Mouse (Mus musculus) neural tube, embryonic 15.5 days (tissue): Measurements from ENCODE around the gene Il15ra. TPM values are rescaled to one million over a fixed set of nuclear protein-coding genes. Genes with fewer than 3 reads are reported as not detected.
A peak's percentile ranks its signal among the peaks of the same experiment; 100 is the strongest.

ENCODE experiments used
- ATAC-seq: fragments of 200-750 bp; cut with Nextera tagmentation; 2 replicates; pipeline ENCODE4 v1.8.0; 2017; ENCODE audit warnings: mild to moderate bottlenecking, moderate TSS enrichment, moderate library complexity; ENCODE audit not compliant: low FRiP score
- H3K27ac ChIP-seq: fragments of 300-500 bp; sonication (generic); replicated peaks from 2 replicates; pipeline ENCODE4 v1.5.1; 2015; ENCODE audit warnings: mild to moderate bottlenecking, inconsistent platforms
- H3K27me3 ChIP-seq: fragments of 300-500 bp; sonication (generic); replicated peaks from 2 replicates; pipeline ENCODE4 v1.6.1; 2015; ENCODE audit warnings: inconsistent platforms
- H3K36me3 ChIP-seq: fragments of 300-500 bp; sonication (generic); 2 replicates; pipeline ENCODE4 v1.6.1; 2015; ENCODE audit warnings: inconsistent platforms
- H3K4me1 ChIP-seq: fragments of 300-500 bp; sonication (generic); 2 replicates; pipeline ENCODE4 v1.6.1; 2015; ENCODE audit warnings: inconsistent platforms
- H3K4me2 ChIP-seq: fragments of 300-500 bp; sonication (generic); 2 replicates; pipeline ENCODE4 v1.6.1; 2015; ENCODE audit warnings: inconsistent platforms, mild to moderate bottlenecking, moderate library complexity
- H3K4me3 ChIP-seq: fragments of 300-500 bp; sonication (generic); replicated peaks from 2 replicates; pipeline ENCODE4 v1.5.1; 2015; ENCODE audit warnings: mild to moderate bottlenecking, inconsistent platforms
- H3K9ac ChIP-seq: fragments of 300-500 bp; sonication (generic); replicated peaks from 2 replicates; pipeline ENCODE4 v1.6.1; 2015; ENCODE audit warnings: mild to moderate bottlenecking, inconsistent platforms
- H3K9me3 ChIP-seq: fragments of 300-500 bp; sonication (generic); replicated peaks from 2 replicates; pipeline ENCODE4 v1.6.1; 2016; ENCODE audit warnings: inconsistent platforms
- WGBS: fragments of 180-500 bp; shearing (Covaris S2); methylation state at CpG from one replicate; pipeline ENCODE4 v1.1.7; 2015; ENCODE audit warnings: mixed read lengths; 5-methylcytosine and 5-hydroxymethylcytosine counted together
- polyA plus RNA-seq: library from polyadenylated mRNA; unstranded; fragments of >200 nt; fragmentation: Nextera tagmentation; extraction: Ambion mirVana; gene quantifications from 2 replicates; pipeline ENCODE4 v1.2.1, GENCODE M21; 2015

Gene Il15ra
- polyA plus RNA-seq, 1 experiment from 2014 or later, result 1.6 TPM

DNA sequence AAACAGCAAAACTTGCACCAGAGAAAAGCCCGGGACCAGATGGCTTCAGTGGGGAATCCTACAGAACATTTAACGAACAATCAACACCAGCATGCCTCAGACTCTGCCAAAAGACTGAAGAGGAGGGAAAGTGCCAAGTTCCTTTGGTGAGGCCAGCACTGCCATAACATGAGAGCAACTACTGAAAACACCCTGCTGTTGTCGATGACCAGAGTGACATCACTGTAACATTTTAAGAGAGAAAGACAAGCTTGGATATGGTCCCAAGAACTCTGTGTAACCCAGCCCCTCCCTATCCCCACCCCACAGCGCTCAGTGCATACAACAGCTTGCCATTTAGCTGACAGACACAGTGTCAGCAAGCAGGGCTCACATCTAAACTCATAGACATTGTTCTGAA is 60.6 kb downstream of the Il15ra start:
- Histone ChIP-seq H3K9ac (no peak overlapping the region), H3K36me3 (peaks cover 81% of the 10 kb centered on the region), H3K4me3 (no peak overlapping the region), H3K27me3 (no peaks in the 10 kb centered on the region), H3K27ac (no peak overlapping the region), H3K4me2 (no peak overlapping the region), H3K4me1 (no peaks in the 10 kb centered on the region), H3K9me3 (no peaks in the 10 kb centered on the region)
- WGBS, result 78% methylated on average over 4 of the region's 4 CpGs
- ATAC-seq, result peak; percentile 59; the same call in 1 of the 2 replicates

DNA sequence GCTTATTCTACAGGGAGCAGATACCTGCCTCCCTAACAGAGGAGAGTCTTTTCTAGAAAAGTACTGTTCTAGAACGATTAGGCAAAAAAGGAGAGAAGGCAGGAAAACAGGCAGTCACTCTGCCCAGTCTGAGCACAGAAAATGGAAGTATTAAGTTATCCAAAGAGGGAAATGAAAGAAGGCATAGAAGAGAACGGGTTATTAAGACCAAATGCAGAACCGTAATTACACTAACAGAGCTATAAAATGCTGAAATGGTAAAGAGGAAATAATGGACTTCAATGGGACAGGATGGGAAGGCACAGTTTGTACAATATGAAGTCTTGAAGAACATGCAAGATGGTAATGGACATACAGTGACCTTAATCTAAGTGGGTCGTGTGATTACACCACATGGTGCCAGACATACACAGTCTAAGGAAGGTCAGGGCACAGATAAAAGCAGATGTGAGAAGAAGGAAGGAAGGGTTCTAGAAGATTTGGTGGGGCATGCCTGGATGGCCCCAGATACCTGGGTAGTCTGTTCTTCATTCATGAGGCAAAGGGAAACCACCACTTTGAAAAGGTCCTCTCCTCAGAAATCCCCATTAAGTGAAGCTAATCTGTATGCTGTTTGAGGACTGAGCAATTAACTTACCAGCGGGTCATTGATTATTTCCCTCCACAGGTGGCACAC is 61.5 kb downstream of the Il15ra start:
- Histone ChIP-seq H3K9me3 (no peaks in the 10 kb centered on the region), H3K4me2 (no peak overlapping the region), H3K9ac (no peak overlapping the region), H3K27ac (no peak overlapping the region), H3K4me1 (no peaks in the 10 kb centered on the region), H3K27me3 (no peaks in the 10 kb centered on the region), H3K36me3 (peaks cover 71% of the 10 kb centered on the region), H3K4me3 (no peak overlapping the region)
- 77% methylated on average over 5 of the region's 5 CpGs for WGBS
- ATAC-seq, result no peak

DNA sequence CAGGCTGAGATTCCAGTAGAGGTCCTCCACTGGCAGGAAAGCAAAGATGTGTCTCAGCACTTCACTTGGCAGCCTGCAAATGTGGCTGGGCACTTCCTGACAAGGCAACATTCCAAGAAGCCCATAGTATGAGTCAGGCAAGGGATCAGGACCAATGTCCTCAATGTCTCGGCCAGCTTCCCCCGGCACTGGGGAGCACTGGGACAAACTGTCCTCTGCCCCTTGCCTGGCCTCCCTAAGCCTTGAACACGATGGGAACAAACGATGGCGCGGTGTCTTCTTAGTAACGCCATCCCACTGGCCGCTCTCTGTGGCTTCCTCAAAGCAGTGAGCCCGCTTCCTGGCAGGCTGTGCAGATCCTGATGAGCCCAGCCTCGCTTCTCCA is 62.1 kb downstream of the Il15ra start:
- no peak for ATAC-seq
- no peak overlapping the region for H3K9ac ChIP-seq
- 0 out of 2 replicates have a peak, but pooled peaks cover under 1% of the 10 kb centered on the region for H3K4me1 ChIP-seq
- WGBS, result 86% methylated on average over 10 of the region's 10 CpGs
- no peak overlapping the region for H3K4me2 ChIP-seq
- peaks cover 66% of the 10 kb centered on the region for H3K36me3 ChIP-seq
- H3K9me3 ChIP-seq, result no peaks in the 10 kb centered on the region
- no peak overlapping the region for H3K27ac ChIP-seq
- H3K27me3 ChIP-seq, result no peaks in the 10 kb centered on the region
- no peak overlapping the region for H3K4me3 ChIP-seq

DNA sequence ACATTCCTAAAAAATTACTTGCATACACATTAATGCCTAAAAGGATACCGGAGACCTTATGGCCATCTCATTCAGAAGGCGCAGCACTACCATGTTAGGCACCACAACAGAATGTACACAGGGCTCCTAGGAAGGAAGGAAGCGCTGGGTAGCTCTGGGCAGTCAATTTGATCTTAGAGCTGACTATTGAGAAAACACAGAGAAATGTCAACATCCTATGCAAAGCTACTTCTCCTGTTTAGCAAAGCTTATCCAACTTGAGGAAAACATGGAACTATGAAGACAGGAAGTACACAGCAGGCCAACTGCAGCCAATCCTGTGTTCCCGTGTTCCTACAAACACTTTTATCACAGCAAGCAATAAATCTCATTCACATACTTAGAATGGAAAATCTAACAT is 66.6 kb downstream of the Il15ra start:
- H3K9ac ChIP-seq, result no peak overlapping the region
- no peak overlapping the region for H3K4me2 ChIP-seq
- ATAC-seq, result no peak
- H3K9me3 ChIP-seq, result no peaks in the 10 kb centered on the region
- WGBS, result 87% methylated on average over 4 of the region's 4 CpGs
- H3K4me1 ChIP-seq, result peaks cover 32% of the 10 kb centered on the region
- H3K36me3 ChIP-seq, result peaks cover 23% of the 10 kb centered on the region
- H3K27ac ChIP-seq, result no peak overlapping the region
- H3K27me3 ChIP-seq, result no peaks in the 10 kb centered on the region
- H3K4me3 ChIP-seq, result no peak overlapping the region

DNA sequence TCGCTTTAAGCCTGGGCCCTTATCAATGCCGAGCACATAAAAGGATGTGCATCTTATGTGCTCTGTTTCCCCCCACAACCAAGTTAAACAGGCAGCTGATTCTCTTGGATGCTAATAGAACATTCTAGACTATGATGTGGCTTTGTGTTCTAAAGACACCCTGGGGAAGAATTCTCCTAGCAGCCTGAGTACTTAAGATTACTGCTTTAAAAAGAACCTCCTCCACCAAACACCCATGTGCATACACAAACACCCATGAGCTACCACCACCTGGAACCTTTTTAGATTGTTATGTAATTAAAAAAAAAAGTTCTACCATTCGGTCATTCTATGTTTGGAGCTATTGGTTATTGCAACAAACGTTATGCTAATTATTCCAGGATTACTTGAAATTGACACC is 67.3 kb downstream of the Il15ra start:
- Histone ChIP-seq H3K27ac (no peak overlapping the region), H3K4me3 (no peak overlapping the region), H3K9ac (no peak overlapping the region), H3K9me3 (no peaks in the 10 kb centered on the region), H3K4me2 (no peak overlapping the region), H3K4me1 (peaks cover 35% of the 10 kb centered on the region), H3K27me3 (no peaks in the 10 kb centered on the region), H3K36me3 (peaks cover 16% of the 10 kb centered on the region)
- 85% methylated on average over 4 of the region's 4 CpGs for WGBS
- no peak for ATAC-seq

DNA sequence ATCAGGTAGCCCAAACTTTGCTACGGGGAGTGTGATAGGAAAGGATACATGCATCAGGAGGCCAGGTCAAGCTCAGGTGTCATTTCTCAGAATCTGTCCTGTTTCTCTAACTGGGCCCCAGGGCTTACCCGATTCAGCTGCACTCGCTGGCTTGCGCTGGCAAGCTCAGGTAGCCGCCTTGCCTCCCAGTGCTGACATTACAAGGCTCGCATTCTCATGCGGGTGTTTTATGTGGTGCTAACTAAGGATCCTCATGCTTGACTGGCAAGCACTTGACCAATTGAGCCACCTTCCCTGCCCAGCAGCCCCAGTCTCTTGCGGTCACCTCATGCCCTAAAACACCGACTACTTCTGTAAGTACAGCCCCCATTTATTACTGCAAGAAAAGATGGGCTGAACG is 69.3 kb downstream of the Il15ra start:
- Histone ChIP-seq H3K4me1 (peaks cover 41% of the 10 kb centered on the region), H3K36me3 (peaks cover 4% of the 10 kb centered on the region; the same call in 1 of the 2 replicates), H3K9ac (no peak overlapping the region), H3K27ac (no peak overlapping the region), H3K27me3 (no peaks in the 10 kb centered on the region), H3K4me3 (no peak overlapping the region), H3K9me3 (no peaks in the 10 kb centered on the region), H3K4me2 (no peak overlapping the region)
- WGBS, result 87% methylated on average over 10 of the region's 10 CpGs
- ATAC-seq, result no peak

DNA sequence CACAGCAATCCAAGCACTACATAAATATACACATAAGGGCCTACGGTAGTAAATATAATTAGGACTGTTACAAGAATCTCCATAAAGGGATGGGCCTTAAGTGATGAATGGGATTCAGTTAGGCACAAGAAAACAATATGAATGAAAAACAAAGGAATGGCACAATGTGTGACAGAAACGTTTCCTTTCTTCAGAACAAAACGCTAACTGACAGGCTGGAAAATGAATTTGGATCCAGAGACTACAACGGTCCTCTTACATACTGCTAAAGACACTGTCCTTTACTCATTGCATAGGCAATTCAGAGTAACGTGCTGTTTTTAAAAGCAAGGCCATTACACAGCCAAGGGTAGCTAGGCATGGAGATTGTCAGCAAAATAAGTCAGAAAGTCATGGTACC is 70.0 kb downstream of the Il15ra start:
- no peaks in the 10 kb centered on the region for H3K36me3 ChIP-seq
- H3K4me3 ChIP-seq, result no peak overlapping the region
- no peak for ATAC-seq
- peaks cover 48% of the 10 kb centered on the region for H3K4me1 ChIP-seq
- no peaks in the 10 kb centered on the region for H3K27me3 ChIP-seq
- H3K9me3 ChIP-seq, result no peaks in the 10 kb centered on the region
- WGBS, result 72% methylated on average over 5 of the region's 5 CpGs
- no peak overlapping the region for H3K9ac ChIP-seq
- no peak overlapping the region for H3K4me2 ChIP-seq
- no peak overlapping the region for H3K27ac ChIP-seq

DNA sequence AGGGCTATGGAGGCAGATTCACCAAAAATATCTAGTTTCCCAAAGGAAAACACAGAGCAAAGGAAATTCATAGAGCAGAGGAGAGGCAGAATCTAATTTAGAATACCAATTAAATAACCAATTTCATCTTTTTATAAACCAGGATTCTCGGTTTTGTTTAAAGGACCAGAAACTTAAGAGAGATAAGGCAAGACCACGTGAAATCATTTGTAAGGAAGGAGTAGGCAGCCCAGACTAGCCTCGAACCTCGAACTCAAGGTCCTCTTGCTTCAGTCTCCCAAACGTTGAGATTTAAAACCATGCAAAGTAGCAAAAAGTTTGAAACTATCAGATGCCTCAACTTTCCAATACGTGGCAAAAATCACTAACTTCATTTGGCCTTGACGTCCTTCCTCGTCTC is 71.3 kb downstream of the Il15ra start:
- Histone ChIP-seq H3K36me3 (peaks cover 12% of the 10 kb centered on the region), H3K9me3 (no peaks in the 10 kb centered on the region), H3K27me3 (no peaks in the 10 kb centered on the region), H3K4me1 (peaks cover 57% of the 10 kb centered on the region), H3K4me3 (peak overlapping the region; percentile 86), H3K4me2 (peak overlapping the region; percentile 77), H3K27ac (peak overlapping the region; percentile 93; the same call in 1 of the 2 replicates), H3K9ac (peak overlapping the region; percentile 91)
- no peak for ATAC-seq
- WGBS, result 57% methylated on average over 8 of the region's 8 CpGs

DNA sequence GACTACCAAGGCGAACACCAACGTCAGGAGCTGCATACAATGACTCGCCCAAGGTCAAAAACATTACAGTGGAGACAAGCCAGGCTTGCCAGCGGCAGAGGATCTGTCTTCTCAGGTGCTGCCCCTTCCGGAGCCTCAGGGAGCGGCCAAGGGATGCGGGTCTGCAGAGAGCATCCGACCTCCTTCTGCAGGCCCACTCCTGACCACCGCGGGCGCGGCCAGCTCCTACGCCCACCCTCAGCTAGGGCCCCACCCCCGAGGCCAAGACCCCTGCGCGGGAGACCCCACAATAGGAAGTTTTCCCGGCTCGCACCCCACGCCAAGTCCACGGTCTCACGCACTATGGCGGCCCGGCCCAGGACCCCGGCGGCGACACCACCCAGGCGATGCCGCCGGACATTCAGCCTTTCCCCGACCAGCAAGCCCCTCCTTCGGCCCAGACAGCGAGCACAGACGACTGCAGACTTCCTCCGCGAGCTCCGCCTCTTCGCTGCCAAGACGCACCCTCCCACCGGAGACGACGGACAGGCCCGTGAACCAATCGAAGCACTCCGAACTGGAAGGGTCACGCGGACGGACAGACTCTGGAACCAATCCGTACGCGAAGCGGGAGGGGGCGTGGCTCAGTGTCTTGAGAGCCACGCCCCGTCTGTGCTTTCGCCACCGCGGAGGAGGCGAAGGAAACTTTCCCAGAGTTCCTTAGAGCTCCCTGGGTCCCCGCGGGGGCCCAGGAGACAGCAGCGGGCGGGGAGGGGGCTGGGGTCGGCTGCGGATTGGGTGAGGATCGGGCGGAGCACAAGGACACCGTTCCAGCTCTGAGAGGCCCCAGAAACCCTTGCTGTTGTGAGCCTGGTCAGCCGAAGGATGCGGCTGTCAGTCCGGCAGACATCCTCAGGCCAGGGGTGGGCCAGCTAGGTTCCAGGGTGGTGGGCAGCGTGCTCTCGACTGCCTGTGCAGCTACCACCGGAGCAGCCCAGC is 72.3 kb downstream of the Il15ra start, which contains the start of the genes Fbh1 and Ankrd16:
Gene Fbh1 (minus strand): TSS at position 492 of the 978 bp plus-strand sequence.
Gene Ankrd16 (plus strand): TSS at position 786 of the 978 bp plus-strand sequence.
- Histone ChIP-seq H3K4me2 (peak within 1 kb of the TSS; percentile 77), H3K9me3 (no peaks in the 10 kb centered on the region), H3K27me3 (no peaks in the 10 kb centered on the region), H3K4me1 (peaks cover 54% of the 10 kb centered on the region), H3K9ac (peak within 1 kb of the TSS; percentile 94), H3K4me3 (peak within 1 kb of the TSS; percentile 86), H3K27ac (peak within 1 kb of the TSS; percentile 98), H3K36me3 (peaks cover 22% of the 10 kb centered on the region)
- peak; percentile 96 for ATAC-seq
- under 1% methylated on average over 73 of the region's 73 CpGs for WGBS

DNA sequence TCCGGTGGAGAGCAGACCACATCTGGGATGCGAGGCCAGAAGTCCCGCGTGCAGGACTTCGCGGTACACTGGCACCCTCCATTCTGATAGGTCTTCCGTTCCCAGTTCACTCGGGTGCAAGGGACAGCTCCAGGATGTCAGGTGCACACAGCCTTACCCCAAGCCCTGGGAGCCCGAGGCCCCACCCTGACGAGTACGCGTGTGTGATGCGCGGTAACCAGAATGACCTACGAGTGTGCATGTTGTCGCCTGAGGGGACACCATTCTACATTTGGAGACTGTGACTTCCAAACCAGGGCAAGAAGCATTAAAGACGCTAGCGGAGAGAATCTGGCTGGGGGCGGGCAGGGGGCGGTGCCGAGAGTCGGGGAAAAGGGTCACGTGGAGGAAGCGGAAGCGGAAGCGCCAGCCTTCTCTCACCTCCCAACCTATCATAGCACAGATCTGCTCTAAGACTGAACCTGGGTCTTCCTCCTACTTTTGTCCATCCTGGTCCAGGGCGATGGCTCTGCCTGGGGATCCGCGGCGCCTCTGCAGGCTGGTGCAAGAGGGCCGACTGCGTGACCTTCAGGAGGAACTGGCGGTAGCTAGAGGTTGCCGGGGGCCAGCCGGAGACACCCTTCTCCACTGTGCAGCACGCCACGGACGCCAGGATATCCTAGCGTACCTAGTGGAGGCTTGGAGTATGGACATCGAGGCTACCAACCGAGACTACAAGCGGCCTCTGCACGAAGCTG is 73.2 kb downstream of the Il15ra start:
- H3K27me3 ChIP-seq, result no peaks in the 10 kb centered on the region
- H3K4me1 ChIP-seq, result peaks cover 54% of the 10 kb centered on the region
- H3K9me3 ChIP-seq, result no peaks in the 10 kb centered on the region
- peak overlapping the region; percentile 98 for H3K27ac ChIP-seq
- H3K4me2 ChIP-seq, result peak overlapping the region; percentile 72
- ATAC-seq, result peak; percentile 93
- under 1% methylated on average over 43 of the region's 43 CpGs for WGBS
- H3K9ac ChIP-seq, result peak overlapping the region; percentile 94
- peak overlapping the region; percentile 86 for H3K4me3 ChIP-seq
- H3K36me3 ChIP-seq, result peaks cover 30% of the 10 kb centered on the region
